Mouse (Mus musculus) urinary bladder, postnatal 4 days (tissue): ENCODE measurements around the gene Alb.

ENCODE experiments used
- DNase-seq, 2 experiments: peaks; one replicate each; pipeline ENCODE4 v3.0.0; 2021 to 2022; ENCODE audit warnings: low spot score in 2 of 2

The Alb gene

DNA sequence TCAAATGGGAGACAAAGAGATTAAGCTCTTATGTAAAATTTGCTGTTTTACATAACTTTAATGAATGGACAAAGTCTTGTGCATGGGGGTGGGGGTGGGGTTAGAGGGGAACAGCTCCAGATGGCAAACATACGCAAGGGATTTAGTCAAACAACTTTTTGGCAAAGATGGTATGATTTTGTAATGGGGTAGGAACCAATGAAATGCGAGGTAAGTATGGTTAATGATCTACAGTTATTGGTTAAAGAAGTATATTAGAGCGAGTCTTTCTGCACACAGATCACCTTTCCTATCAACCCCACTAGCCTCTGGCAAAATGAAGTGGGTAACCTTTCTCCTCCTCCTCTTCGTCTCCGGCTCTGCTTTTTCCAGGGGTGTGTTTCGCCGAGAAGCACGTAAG lies at the start of gene Alb:
TSS of gene Alb (plus strand) at position 279 of the 400 bp plus-strand sequence.
- DNase-seq: no peak

DNA sequence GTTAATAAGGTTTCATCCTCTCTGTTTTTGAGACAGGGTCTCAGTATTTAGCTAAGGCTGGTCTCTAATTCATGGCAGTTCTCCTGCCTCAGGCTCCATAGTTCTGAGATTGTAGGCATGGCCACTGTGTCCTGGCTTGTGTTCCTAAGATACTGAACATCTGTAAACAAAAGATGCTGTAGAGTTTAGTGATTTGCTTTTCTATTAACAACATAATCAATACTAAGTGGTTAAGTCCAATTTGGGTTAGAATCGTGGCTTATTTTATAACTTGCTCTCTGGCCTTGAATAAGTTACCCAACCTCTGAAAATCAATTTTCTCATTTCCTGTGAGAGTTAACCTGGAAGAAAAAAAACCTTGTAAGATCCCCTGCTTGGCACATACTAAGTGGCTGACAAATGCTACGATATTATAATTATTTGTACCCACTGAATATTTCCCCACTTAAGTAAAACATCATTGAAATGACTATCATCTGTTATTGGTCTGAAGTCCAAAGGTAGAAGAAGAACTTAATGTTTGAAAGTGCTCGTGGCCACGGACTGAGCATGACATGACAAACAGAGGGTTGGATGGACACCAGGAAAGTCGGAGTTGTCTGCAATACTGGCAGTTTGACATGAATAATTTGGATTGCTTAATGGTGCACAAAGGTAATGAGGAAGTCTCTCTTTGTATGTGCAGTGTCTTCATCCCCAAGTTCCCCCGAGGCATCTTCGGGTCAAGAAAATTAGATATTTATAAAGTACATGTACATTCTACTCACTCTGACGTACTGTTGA lies 46.4 kb upstream of the Alb start:
- DNase-seq: no peak

DNA sequence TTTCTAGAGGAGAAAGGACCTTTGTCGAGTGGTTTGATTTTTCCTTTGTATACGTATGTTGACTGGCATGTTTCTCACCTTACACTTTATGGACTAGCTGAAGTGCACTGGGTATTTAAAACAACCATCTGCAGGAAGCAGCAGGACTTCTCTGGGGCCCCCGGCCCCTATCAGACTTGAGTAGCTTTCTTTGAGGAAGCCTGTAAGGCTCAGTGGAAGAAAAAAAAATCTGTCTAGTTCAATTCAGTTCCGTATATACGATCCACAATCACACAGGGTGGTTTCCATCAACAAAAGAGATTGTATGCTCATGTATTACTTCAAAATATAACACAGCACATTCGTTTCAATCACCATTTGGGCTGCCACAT lies 45.8 kb upstream of the Alb start:
- no peak for DNase-seq

DNA sequence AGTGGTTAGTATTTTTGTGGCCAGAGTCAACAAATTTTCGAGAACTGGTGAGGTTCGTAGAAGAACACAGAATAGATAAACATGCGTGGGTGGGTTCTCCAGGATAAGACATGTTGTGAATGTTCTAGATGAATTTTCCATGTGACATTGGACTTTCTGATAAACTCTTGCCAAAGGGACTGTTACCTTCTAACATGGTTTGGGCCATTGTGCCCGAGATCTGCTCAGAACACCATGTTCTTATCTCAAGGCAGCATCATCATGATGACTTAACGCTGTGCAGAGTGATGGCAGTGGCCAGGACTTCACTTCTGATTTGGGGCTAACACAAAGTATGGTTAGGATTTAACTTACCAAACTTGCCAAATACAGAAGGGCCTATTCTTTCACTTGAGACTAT lies 36.1 kb upstream of the Alb start:
- DNase-seq: no peak

DNA sequence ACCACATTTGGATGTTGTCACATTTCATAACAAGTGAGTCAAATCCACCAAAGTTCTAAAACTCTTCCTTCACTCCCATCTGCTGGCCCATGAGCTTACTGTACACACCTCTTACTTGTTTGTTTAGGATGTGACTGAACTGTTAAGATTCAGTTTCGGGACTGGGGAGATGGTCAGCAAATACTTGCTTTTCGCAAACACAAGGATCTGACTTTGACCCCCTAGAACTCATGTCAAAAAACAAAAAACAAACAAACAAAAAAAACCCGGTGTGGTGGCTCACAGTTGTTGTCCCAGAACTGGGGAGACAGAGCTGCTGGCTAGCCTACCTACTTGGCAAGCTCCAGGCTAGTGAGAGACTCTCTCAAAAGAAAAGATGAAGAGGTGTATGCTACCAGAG lies 35.5 kb upstream of the Alb start:
- no peak for DNase-seq

DNA sequence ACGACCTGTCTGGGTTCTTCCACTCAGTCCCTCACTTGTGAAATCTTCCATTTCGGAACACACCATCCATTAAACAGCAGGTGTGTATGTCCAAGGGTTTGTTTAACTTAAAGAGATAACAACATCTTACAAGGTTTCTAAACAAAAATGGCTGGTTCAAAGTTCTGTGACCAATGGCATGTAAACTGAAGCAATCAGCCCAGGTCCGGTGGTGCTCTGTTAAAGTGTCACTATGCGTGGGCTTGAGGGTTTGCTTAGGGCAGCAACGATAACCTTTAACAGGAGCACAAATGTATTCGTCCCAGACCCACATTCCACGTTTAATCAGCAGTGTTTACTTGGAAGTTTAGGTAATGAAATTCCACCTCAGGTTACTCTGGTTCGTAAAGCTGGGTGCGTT lies 29.6 kb upstream of the Alb start:
- DNase-seq: no peak

- DNase-seq: no peak
Measured at GRCm38 (mm10) chr5:90439157-90439556, 21.5 kb upstream of the Alb start.

DNA sequence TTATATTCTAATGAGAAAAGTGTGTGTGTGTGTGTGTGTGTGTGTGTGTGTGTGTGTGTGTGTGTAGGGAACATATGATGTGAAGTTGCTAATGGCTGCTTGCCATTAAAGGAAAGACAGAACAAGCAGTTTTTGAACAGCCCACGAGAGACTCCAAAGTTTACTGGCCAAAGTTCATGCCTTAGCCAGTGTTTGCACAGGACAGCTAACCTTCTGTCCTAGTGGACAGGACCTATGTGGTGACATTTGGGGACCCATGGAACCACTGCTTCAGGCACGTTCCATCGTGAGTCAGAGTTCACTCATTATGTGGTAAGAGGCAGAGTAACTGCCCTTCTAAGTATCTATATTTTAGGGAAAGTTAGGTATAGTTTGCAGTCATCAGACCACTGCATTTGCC lies 13.1 kb upstream of the Alb start:
- DNase-seq: no peak

DNA sequence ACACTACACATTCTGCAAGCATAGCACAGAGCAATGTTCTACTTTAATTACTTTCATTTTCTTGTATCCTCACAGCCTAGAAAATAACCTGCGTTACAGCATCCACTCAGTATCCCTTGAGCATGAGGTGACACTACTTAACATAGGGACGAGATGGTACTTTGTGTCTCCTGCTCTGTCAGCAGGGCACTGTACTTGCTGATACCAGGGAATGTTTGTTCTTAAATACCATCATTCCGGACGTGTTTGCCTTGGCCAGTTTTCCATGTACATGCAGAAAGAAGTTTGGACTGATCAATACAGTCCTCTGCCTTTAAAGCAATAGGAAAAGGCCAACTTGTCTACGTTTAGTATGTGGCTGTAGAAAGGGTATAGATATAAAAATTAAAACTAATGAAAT lies 10.7 kb upstream of the Alb start:
- no peak for DNase-seq

DNA sequence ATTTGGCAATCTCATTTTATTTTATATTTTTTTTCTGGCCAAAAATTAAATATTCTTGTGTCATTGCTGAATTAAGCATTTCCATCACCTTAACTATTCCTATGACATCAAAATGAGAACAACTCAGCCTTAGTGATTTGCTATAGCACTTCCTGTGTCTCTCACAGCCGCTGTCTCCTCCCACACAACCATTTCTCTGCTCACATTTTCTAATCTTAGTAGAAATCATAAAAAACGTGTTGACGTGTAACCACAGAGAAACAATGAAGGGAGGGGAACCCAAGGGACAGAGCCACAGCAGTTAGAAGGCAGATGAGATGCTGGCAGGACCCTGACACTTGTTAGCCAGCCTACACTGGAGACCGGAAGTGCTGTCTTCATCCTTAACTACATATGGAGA lies 8.0 kb upstream of the Alb start:
- no peak for DNase-seq

DNA sequence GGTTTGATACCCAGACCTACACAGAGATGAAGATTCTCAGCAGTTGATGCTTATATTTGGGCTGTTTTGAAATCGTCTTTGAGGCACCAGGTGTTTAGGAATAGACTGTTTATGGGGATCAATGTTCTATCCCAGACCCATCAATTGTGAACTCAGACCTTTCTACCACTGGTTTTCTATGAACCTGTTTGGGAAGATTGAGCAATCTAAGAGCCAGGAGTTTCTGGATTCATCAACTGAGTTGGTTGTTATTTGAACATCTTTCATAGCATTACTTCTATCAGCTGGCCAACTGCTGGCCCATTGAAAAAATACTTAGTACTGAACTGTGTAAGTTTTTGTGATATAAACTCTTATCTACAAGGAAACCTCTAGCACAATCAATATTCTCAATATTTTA lies 3.5 kb upstream of the Alb start:
- DNase-seq: no peak

- DNase-seq: no peak
Measured at GRCm38 (mm10) chr5:90458727-90459126, 2.0 kb upstream of the Alb start.

- DNase-seq: no peak
Measured at GRCm38 (mm10) chr5:90466806-90467205, 6.1 kb downstream of the Alb start.

DNA sequence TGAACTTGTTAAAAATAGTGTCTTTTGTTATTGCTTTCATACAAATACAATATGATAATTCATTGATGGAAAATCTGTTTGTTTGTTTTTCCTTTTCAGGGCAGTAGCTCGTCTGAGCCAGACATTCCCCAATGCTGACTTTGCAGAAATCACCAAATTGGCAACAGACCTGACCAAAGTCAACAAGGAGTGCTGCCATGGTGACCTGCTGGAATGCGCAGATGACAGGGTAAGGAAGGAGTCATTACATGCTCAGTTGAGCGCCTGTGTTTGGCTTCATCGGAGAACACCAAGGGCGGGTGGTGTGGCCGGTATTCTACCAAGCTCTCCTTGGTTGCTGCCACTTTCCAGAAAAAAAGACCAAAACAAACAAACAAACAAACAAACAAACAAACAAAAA lies 6.5 kb downstream of the Alb start:
- DNase-seq: no peak

DNA sequence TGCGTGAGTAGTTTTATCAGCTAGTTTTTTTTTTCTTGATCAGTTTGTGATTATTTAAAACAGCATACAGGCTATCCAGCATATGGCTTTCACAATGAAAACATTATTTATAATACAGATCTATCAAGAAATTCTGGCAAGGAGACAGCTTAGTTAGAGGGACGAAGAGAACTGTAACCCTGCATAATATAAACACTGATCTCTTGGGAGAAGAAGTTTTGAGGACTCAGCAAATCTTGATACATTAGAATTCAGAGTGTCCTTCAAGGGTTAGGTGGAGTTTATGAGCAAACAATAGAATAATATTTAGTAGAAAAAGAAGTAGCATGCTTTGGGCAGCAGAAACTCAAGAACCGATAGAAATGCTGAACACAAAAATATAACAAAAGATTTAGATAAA lies 10.1 kb downstream of the Alb start:
- DNase-seq: no peak

- no peak for DNase-seq
Measured at GRCm38 (mm10) chr5:90473902-90474301, 13.2 kb downstream of the Alb start.

GRCm38 (mm10) chr5:90474369-90474768 lies 13.7 kb downstream of the Alb start:
- DNase-seq: no peak

GRCm38 (mm10) chr5:90476741-90477140 lies 16.0 kb downstream of the Alb start:
- DNase-seq: no peak

GRCm38 (mm10) chr5:90477308-90478140 lies 16.8 kb downstream of the Alb start:
- DNase-seq: no peak

GRCm38 (mm10) chr5:90478886-90479285 lies 18.2 kb downstream of the Alb start:
- no peak for DNase-seq

DNA sequence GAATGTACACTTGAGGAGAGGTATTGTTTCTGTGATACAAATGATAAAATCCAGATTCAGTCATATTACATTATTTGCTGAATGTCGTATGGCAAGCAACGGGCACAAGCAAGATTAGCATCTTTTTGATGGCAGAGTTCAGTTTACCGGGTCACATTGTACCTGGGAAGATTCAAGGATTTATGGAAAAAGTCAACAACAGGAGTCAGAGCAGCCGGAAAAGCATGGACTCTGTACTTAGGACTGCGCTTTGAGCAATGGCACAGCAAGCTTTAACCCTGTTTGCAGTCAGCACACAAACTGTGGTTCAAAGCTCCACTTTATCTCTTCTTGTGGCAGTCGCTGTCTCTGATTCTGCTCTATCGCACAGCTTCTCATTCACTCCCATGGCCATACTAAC lies 24.9 kb downstream of the Alb start:
- DNase-seq: no peak

DNA sequence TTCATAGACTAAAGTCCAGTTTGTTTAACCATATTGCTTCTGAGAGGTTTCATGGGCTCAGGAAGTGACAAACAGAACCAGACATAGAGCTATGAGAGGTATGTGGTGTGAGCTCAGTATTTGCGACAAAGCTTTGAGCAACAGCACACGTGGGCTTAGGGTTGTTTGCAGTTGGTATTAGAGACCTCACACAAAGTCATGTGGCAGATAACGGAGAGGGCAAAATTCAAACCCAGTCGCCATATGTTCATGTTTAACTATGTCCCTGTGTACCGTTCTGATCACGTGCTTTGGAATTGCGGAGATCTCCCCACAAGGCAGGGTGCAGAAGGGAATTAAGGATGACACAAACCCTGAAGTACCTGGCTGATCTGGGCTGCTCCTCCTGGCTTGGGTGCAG lies 27.6 kb downstream of the Alb start:
- DNase-seq: no peak

DNA sequence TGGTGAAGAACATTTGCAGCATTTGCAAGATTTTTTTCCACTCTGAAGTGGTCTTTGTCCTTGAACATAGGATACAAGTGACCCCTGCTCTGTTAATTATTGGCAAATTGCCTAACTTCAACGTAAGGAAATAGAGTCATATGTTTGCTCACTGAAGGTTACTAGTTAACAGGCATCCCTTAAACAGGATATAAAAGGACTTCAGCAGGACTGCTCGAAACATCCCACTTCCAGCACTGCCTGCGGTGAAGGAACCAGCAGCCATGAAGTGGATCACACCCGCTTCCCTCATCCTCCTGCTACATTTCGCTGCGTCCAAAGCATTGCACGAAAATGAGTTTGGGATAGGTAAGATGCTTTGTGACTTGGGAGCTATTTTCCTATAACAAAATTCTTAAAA lies 29.8 kb downstream of the Alb start, which contains the start of gene Afp:
TSS of gene Afp (plus strand) at position 220 of the 400 bp plus-strand sequence.
- no peak for DNase-seq
